Mouse (Mus musculus): ENCODE measurements around the gene Layn. TPM values are rescaled to one million over a fixed set of nuclear protein-coding genes. Genes with fewer than 3 reads are reported as not detected.
A peak's percentile ranks its signal among the peaks of the same experiment; 100 is the strongest.

The Layn gene
- 1 to 10 TPM; 3.8 to 4.7 TPM for total RNA-seq (2021)
- long read RNA-seq, experiment 1, partial matches to known transcripts, result 0 of 1 reads
- long read RNA-seq, experiment 1, other reads (novel, unspliced or antisense), result 1 of 1 reads
- long read RNA-seq, experiment 2, partial matches to known transcripts, result 1 of 2 reads
- long read RNA-seq, experiment 2, other reads (novel, unspliced or antisense), result 1 of 2 reads

GRCm38 (mm10) chr9:51076979-51077315, at the start of gene Layn:
TSS of gene Layn (minus strand) at chr9:51077094.
- peak; percentile 28; the same call in 1 of the 2 replicates for TF ChIP-seq CTCF (conservative IDR thresholded peaks at IDR 0.05)
- Histone ChIP-seq H3K4me3 (peak within 1 kb of the TSS; percentile 54), H3K27ac (peak within 1 kb of the TSS; percentile 40)
- peak; percentile 24 to 31 for DNase-seq (ENCODE audit: low spot score in 2 of 2)

DNA sequence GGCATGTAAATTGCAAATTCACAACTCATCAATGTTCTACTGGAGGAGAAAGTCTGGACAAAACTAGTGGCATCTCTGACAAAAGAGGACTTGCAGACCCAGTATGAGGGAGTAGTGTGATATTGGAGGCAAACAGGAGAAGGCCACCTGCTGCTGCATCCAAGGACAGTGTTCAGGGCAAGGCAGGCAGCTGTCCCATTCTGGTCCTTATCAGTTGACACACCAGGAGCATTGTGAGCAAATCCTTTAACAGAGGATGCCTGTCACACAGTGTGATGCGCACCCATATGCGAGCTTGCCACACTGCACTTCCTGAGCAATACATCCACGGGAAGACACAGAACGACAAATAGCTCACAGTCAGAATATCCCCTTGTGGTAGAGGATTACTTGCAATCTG, 37.9 kb upstream of the Layn start:
- TF ChIP-seq CTCF (conservative IDR thresholded peaks at IDR 0.05), result no peak

GRCm38 (mm10) chr9:51105751-51106150, 28.9 kb upstream of the Layn start:
- Histone ChIP-seq H3K4me3 (no peak overlapping the region), H3K27ac (no peak overlapping the region)
- no peak for TF ChIP-seq CTCF (conservative IDR thresholded peaks at IDR 0.05)
- DNase-seq (ENCODE audit: low spot score in 2 of 2), result no peak

More for the DNA sequence above, 37.9 kb upstream of the Layn start:
- Histone ChIP-seq H3K4me3 (no peak overlapping the region), H3K27ac (no peak overlapping the region)
- DNase-seq (ENCODE audit: low spot score in 2 of 2), result no peak

- no peak for DNase-seq (ENCODE audit: low spot score in 2 of 2)
- H3K4me3 ChIP-seq, result peak overlapping the region; percentile 65
- TF ChIP-seq CTCF (conservative IDR thresholded peaks at IDR 0.05), result no peak
- H3K27ac ChIP-seq, result peak overlapping the region; percentile 79
Observed at GRCm38 (mm10) chr9:51103808-51104514, 27.1 kb upstream of the Layn start.

GRCm38 (mm10) chr9:51102963-51103807, 26.3 kb upstream of the Layn start:
- no peak for TF ChIP-seq CTCF (conservative IDR thresholded peaks at IDR 0.05)
- H3K27ac ChIP-seq, result peak overlapping the region; percentile 79
- DNase-seq (ENCODE audit: low spot score in 2 of 2), result peak in 1 of 2 experiments; percentile 27
- H3K4me3 ChIP-seq, result peak overlapping the region; percentile 65

DNA sequence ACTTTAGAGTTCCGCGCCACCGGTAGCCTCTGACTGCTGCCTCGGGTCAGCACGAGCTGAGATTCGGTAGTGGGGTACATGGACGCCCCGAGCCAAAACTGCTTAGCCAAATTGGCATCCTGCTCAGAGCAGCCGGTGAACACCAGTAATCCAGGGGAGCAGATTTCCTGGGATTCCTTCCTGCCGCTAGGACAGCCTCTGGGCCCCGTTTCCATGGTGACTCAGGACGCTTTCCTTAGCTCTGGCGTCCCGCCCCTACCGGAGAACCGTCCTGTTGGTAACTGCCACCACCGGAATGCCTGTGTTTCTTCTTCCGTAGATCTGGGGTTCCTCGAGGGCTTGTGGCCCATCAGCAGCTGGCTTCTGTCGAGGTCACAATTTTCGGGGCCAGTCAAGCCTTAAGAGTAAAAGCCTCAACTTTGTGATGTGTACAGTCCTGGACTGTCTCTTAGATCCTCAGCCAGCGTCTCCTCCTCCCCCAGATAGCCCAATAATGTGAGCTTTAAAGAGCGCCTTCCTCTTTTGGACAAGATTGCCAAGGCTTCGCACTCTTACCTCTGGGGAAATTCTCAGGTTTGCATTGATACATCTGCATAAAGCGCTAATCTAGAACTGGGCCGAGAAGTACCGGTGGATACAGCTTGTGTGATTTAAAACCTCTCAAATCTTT, 25.0 kb upstream of the Layn start, which contains the start of gene 4833427G06Rik:
TSS of gene 4833427G06Rik (minus strand) at position 323 of the 670 bp plus-strand sequence.
- Histone ChIP-seq H3K27ac (no peak within 1 kb of the TSS), H3K4me3 (peak within 1 kb of the TSS; percentile 28)
- DNase-seq (ENCODE audit: low spot score in 2 of 2), result no peak
- peak; percentile 26; the same call in 1 of the 2 replicates for TF ChIP-seq CTCF (conservative IDR thresholded peaks at IDR 0.05)

- TF ChIP-seq CTCF (conservative IDR thresholded peaks at IDR 0.05), result no peak
- Histone ChIP-seq H3K4me3 (no peak overlapping the region), H3K27ac (no peak overlapping the region)
- no peak for DNase-seq (ENCODE audit: low spot score in 2 of 2)
Observed at GRCm38 (mm10) chr9:51096306-51096705, 19.4 kb upstream of the Layn start.

DNA sequence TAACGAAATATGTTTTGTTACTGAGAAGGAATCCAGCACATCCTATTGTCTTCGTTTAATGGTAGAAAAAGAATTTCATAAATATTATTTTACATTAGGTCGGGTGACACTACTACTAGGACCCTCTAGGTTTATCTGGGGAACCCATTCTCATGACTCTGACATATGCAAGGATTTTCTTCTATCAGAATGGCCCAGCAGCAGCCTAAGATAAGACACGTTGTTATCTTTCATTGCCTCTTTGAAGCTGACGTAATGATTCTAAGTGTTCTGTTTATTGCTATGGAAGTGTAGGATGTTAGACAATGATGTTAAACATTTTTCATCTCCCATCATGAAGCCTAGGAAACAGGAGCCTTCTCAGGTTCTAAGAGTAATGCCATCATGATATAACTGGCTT, 16.8 kb upstream of the Layn start:
- Histone ChIP-seq H3K4me3 (no peak overlapping the region), H3K27ac (no peak overlapping the region)
- DNase-seq (ENCODE audit: low spot score in 2 of 2), result no peak
- TF ChIP-seq CTCF (conservative IDR thresholded peaks at IDR 0.05), result no peak

DNA sequence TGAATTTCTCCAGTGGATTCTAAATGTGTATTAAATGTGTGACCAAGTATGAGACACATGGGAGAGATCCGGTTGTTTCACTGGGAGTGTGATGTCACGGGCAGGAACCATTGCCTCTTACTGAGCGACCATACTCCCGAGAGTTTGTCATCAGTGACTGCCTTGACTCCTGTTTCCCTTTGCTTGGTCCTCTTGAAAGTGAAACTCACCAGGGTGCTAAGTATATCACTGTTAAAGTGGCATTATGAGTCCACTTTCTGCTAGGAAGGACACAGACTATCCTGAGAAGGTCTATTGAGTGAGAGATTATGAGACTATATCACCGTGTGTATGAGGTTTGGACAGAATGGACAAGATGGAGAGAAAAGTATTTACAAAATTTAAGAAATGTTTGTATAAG, 4.7 kb upstream of the Layn start:
- DNase-seq (ENCODE audit: low spot score in 2 of 2), result no peak
- TF ChIP-seq CTCF (conservative IDR thresholded peaks at IDR 0.05), result no peak
- Histone ChIP-seq H3K27ac (no peak overlapping the region), H3K4me3 (no peak overlapping the region)

GRCm38 (mm10) chr9:51076300-51076978, 455 bp downstream of the Layn start:
- Histone ChIP-seq H3K4me3 (peak overlapping the region; percentile 54), H3K27ac (peak overlapping the region; percentile 40)
- TF ChIP-seq CTCF (conservative IDR thresholded peaks at IDR 0.05), result no peak
- DNase-seq (ENCODE audit: low spot score in 2 of 2), result no peak

- no peak overlapping the region for H3K27ac ChIP-seq
- peak in 1 of 2 experiments; percentile 2 for DNase-seq (ENCODE audit: low spot score in 2 of 2)
- peak overlapping the region; percentile 17; the same call in 1 of the 2 replicates for H3K4me3 ChIP-seq
- no peak for TF ChIP-seq CTCF (conservative IDR thresholded peaks at IDR 0.05)
Observed at GRCm38 (mm10) chr9:51075780-51076179, 1.1 kb downstream of the Layn start.

- no peak for TF ChIP-seq CTCF (conservative IDR thresholded peaks at IDR 0.05)
- H3K4me3 ChIP-seq, result no peak overlapping the region
- H3K27ac ChIP-seq, result no peak overlapping the region
- DNase-seq (ENCODE audit: low spot score in 2 of 2), result no peak
Observed at GRCm38 (mm10) chr9:51070801-51071200, 6.1 kb downstream of the Layn start.

Measured in layer of hippocampus, adult 2 months (tissue).